ENCODE assay signal across 12 mouse cellular contexts in genomic region chr5:123296224-123296806, GRCm38 (mm10). TPM values are rescaled to one million over a fixed set of nuclear protein-coding genes. Genes with fewer than 3 reads are reported as not detected.
DNase-seq lines count a peak whose midpoint lies in the region; ATAC-seq and TF ChIP-seq lines count a peak whose summit lies in the region.
"Had no signal": no experiment of that assay in that cellular context is flagged by ENCODE, and none has a peak within 500 bp of the region (broad histone marks: within the 10 kb centered on the region; RNA-seq: fewer than 3 reads in every experiment).

No protein-coding gene starts in this region.

- no peak for TF ChIP-seq EP300 in stomach, postnatal 0 days (optimal IDR thresholded peaks at IDR 0.05)

- peak; percentile 51; the same call in 1 of the 2 replicates for TF ChIP-seq CTCF in liver, adult 2 months (IDR thresholded peaks at IDR 0.05; ENCODE audit: low read depth, low read length)
- TF ChIP-seq CTCF in stomach, postnatal 0 days (IDR thresholded peaks at IDR 0.05; ENCODE audit: low read depth) = peak; percentile 52

- H3K4me3 ChIP-seq in liver, adult 2 months (ENCODE audit: insufficient read depth, low read depth, low read length) = no peak overlapping the region
- H3K4me3 ChIP-seq in liver, embryonic 12.5 days = no peak overlapping the region
- no peak overlapping the region for H3K4me3 ChIP-seq in stomach, postnatal 0 days (ENCODE audit: low read depth, low read length)
- H3K4me3 ChIP-seq: hindbrain, embryonic 15.5 days; limb, embryonic 12.5 days; stomach, embryonic 15.5 days had no signal

- DNase-seq in CD4-positive, CD25-positive, alpha-beta regulatory T cell, adult 2 months (ENCODE audit: low read depth, low spot score) = peak; percentile 49
- no peak for DNase-seq in liver, adult 2 months (ENCODE audit: extremely low read depth, low read depth, low spot score)
- DNase-seq in stomach, postnatal 0 days (ENCODE audit: low spot score) = no peak
- DNase-seq in ovary, postnatal 10 days (ENCODE audit: low spot score) = no peak
- DNase-seq: cerebellum, adult 11 months had no signal

- no peaks in the 10 kb centered on the region for H3K36me3 ChIP-seq in liver, adult 2 months (ENCODE audit: control insufficient read depth, insufficient read depth, low read length)
- H3K36me3 ChIP-seq in liver, embryonic 12.5 days = no peaks in the 10 kb centered on the region
- no peaks in the 10 kb centered on the region for H3K36me3 ChIP-seq in stomach, postnatal 0 days (ENCODE audit: control insufficient read depth, insufficient read depth, low read length)
- H3K36me3 ChIP-seq: hindbrain, embryonic 15.5 days; limb, embryonic 12.5 days; stomach, embryonic 15.5 days had no signal

- no peak for TF ChIP-seq POLR2A in liver, adult 2 months (IDR thresholded peaks at IDR 0.05; ENCODE audit: extremely low read depth, insufficient read depth, low read length)

- no peak for ATAC-seq in CD4-positive, CD25-positive, alpha-beta regulatory T cell, adult 4 months
- ATAC-seq in liver, embryonic 12.5 days = no peak
- ATAC-seq in hematopoietic stem cell, adult 5-6 weeks (replicated peaks in 1 of 2; ENCODE audit: insufficient read depth in 1 of 2, low FRiP score in 2 of 2, low TSS enrichment in 1 of 2, low read depth in 1 of 2, poor library complexity in 2 of 2, severe bottlenecking in 2 of 2) = peak; percentile 12 to 32; a peak in 1 of 4 replicates
- ATAC-seq in stomach, postnatal 0 days (ENCODE audit: low FRiP score, low TSS enrichment) = no peak
- no peak for ATAC-seq in frontal cortex, adult (ENCODE audit: low TSS enrichment)

- H3K9me3 ChIP-seq in liver, embryonic 12.5 days (replicated peaks) = no peaks in the 10 kb centered on the region
- no peaks in the 10 kb centered on the region for H3K9me3 ChIP-seq in stomach, postnatal 0 days (ENCODE audit: control insufficient read depth, low read length)
- H3K9me3 ChIP-seq: hindbrain, embryonic 15.5 days; stomach, embryonic 15.5 days had no signal

- no peaks in the 10 kb centered on the region for H3K79me2 ChIP-seq in liver, adult 2 months (ENCODE audit: control insufficient read depth, insufficient read depth, low read length)

- H3K4me1 ChIP-seq in liver, adult 2 months (ENCODE audit: control insufficient read depth, insufficient read depth, low read length) = no peaks in the 10 kb centered on the region
- no peaks in the 10 kb centered on the region for H3K4me1 ChIP-seq in liver, embryonic 12.5 days
- H3K4me1 ChIP-seq in stomach, postnatal 0 days (replicated peaks; ENCODE audit: control insufficient read depth, insufficient read depth) = no peaks in the 10 kb centered on the region

- no peak overlapping the region for H3K4me2 ChIP-seq in liver, embryonic 12.5 days
- H3K4me2 ChIP-seq in stomach, postnatal 0 days (replicated peaks; ENCODE audit: low read depth) = no peak overlapping the region
- H3K4me2 ChIP-seq: hindbrain, embryonic 15.5 days; limb, embryonic 12.5 days; stomach, embryonic 15.5 days had no signal

- no peak overlapping the region for H3K27ac ChIP-seq in liver, adult 2 months (replicated peaks; ENCODE audit: insufficient read depth, low read depth, low read length)
- no peak overlapping the region for H3K27ac ChIP-seq in liver, embryonic 12.5 days
- H3K27ac ChIP-seq in stomach, postnatal 0 days (replicated peaks) = no peak overlapping the region
- H3K27ac ChIP-seq: hindbrain, embryonic 15.5 days; limb, embryonic 12.5 days; stomach, embryonic 15.5 days had no signal

- no peaks in the 10 kb centered on the region for H3K27me3 ChIP-seq in liver, adult 2 months (ENCODE audit: control insufficient read depth, insufficient read depth, low read length)
- peaks cover 33% of the 10 kb centered on the region for H3K27me3 ChIP-seq in liver, embryonic 12.5 days (replicated peaks)
- no peaks in the 10 kb centered on the region for H3K27me3 ChIP-seq in stomach, postnatal 0 days (ENCODE audit: control insufficient read depth, insufficient read depth, low read length)
- H3K27me3 ChIP-seq: hindbrain, embryonic 15.5 days; limb, embryonic 12.5 days; stomach, embryonic 15.5 days had no signal

- H3K9ac ChIP-seq in liver, adult 2 months (ENCODE audit: low read depth, low read length) = no peak overlapping the region
- H3K9ac ChIP-seq in liver, embryonic 12.5 days = no peak overlapping the region
- no peak overlapping the region for H3K9ac ChIP-seq in stomach, postnatal 0 days (ENCODE audit: low read length)
- H3K9ac ChIP-seq: hindbrain, embryonic 15.5 days; limb, embryonic 12.5 days; stomach, embryonic 15.5 days had no signal

- 67% methylated on average over 12 of the region's 12 CpGs for WGBS in liver, adult 2 months
- 59% methylated on average over 12 of the region's 12 CpGs for WGBS in liver, embryonic 12.5 days (ENCODE audit: insufficient replicate concordance)
- 64% methylated on average over 12 of the region's 12 CpGs for WGBS in stomach, postnatal 0 days

RNA-seq across cellular contexts. Expression of gene Wdr66, which starts 44.4 kb away (rescaled TPM):
- polyA plus RNA-seq in CD4-positive, CD25-positive, alpha-beta regulatory T cell, adult 4 months (2017; shearing (Covaris generic)) = 1 to 10 TPM; 4.7 to 6.1 TPM
- total RNA-seq in liver, adult 2 months (2014; rRNA removed) = 0.37 and 0.60 TPM in 2 replicates
- 0.35 and 0.60 TPM in 2 replicates for polyA plus RNA-seq in liver, adult 2 months (2012; rRNA removed)
- 0.10 and 0.29 TPM in 2 replicates for polyA plus RNA-seq in liver, embryonic 12.5 days (2016; fragmentation: Nextera tagmentation; extraction: Ambion mirVana)
- 0.19 TPM in 1 of 2 replicates, not detected in the other for total RNA-seq in hematopoietic stem cell, adult 5-6 weeks (2017)
- 0.22 and 0.30 TPM in 2 replicates for polyA plus RNA-seq in stomach, postnatal 0 days (2015; fragmentation: Nextera tagmentation; extraction: Ambion mirVana)

RNA-seq across cellular contexts. Expression of gene Bcl7a, which starts 47.3 kb away (rescaled TPM):
- polyA plus RNA-seq in CD4-positive, CD25-positive, alpha-beta regulatory T cell, adult 4 months (2017; shearing (Covaris generic)) = 1 to 10 TPM; 7.2 to 9.8 TPM
- total RNA-seq in liver, adult 2 months (2014; rRNA removed) = 3.0 and 4.0 TPM in 2 replicates
- 3.0 and 3.8 TPM in 2 replicates for polyA plus RNA-seq in liver, adult 2 months (2012; rRNA removed)
- polyA plus RNA-seq in liver, embryonic 12.5 days (2016; fragmentation: Nextera tagmentation; extraction: Ambion mirVana) = 11.7 and 12.7 TPM in 2 replicates
- total RNA-seq in hematopoietic stem cell, adult 5-6 weeks (2017) = 16.3 and 19.4 TPM in 2 replicates
- polyA plus RNA-seq in stomach, postnatal 0 days (2015; fragmentation: Nextera tagmentation; extraction: Ambion mirVana) = 5.9 and 6.4 TPM in 2 replicates

Comparison
In these comparisons a context has a peak if more than half of its experiments do, and no peak if none do; other contexts are left out.
1. ATAC-seq: peak in hematopoietic stem cell, adult 5-6 weeks (2 of 2); none in CD4-positive, CD25-positive, alpha-beta regulatory T cell, adult 4 months (single experiment), liver, embryonic 12.5 days (single experiment), stomach, postnatal 0 days (single experiment) and frontal cortex, adult (single experiment).